Mouse (Mus musculus): Measurements from ENCODE around the gene Vtcn1. TPM values are rescaled to one million over a fixed set of nuclear protein-coding genes. Genes with fewer than 3 reads are reported as not detected.

Gene Vtcn1
- 0.19 and 0.36 TPM in 2 replicates for polyA plus RNA-seq (2012; rRNA removed)

DNA sequence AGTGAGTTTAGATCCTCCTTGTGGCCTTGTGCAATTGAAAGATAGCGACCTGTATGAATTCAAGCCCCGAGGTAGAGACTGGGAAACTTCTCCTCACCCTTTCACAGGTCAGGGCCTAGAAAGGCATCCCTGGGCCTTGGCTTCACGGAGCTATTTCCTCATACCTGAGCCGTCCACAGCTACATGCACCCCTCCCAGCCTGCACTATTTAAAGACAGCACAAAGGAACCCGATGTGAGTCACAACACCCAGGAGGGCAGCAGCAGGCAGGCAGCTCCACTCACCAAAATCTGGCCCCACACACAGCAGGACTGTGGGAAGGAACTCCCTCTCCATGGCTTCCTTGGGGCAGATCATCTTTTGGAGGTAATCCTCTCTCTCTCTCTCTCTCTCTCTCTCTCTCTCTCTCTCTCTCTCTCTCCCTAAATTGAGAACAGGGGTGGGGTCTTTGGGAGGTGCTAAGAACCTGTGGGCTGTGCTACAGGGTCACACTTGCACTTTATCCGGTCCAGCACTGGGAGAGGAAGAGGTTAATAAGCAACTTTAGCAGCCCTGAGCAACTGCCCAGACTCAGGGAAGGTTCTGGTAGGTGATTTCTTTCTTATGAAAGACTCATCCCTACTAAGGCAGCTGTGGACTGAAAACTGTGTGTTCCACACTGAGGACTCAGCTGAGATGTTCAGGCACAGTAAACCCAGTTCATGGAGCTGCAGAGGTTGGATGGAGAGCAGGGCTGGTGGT, at the start of gene Vtcn1:
Gene Vtcn1, plus strand, starts transcription at position 235 of the 741 bp plus-strand sequence.

DNA sequence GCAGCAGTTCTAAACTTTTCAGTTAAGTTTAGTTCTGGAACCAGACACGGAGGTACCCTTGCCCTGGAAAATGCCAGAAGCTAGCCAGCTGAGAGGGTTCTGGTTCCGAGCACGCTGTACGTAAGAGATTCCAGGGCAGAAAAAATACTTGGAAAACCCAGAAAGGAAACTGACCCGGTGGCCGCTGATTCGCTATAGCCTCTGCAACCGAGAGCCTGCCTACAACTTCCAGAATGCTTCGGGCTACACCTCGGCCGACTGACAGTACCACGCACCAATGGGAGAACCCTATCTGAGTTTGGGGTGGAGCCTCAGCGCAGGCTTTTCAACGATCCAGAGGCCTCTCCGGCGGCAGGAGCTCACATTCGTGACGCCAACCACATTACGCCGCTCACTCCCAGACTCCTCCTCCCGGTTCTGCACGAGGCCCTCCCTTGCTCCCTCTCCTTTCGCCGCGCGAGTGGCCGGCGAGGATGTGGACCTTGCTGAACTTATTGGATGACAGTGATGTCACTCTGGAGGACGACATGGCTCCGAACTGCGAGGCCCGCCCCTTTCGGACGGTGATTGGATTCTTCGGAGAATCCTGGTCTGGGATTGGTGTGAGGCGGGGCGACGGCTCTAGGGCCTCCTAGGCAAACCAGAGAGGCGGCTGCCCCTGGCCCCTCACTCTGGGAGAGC, 96.7 kb downstream of the Vtcn1 start, which contains the start of gene Trim45:
Gene Trim45, plus strand, starts transcription at position 378 of the 681 bp plus-strand sequence.

Other genes starting within 250 kb of the Vtcn1 start
- gene Man1a2, start 140.0 kb upstream of the Vtcn1 start, polyA plus RNA-seq (2012; rRNA removed) = 9.5 and 22.9 TPM in 2 replicates
- gene Trim45, start 96.7 kb downstream of the Vtcn1 start, polyA plus RNA-seq (2012; rRNA removed) = 0.89 and 1.1 TPM in 2 replicates
- gene Ttf2, start 144.2 kb downstream of the Vtcn1 start, polyA plus RNA-seq (2012; rRNA removed) = 0.81 and 0.92 TPM in 2 replicates
- gene Cd101, start 204.1 kb downstream of the Vtcn1 start, polyA plus RNA-seq (2012; rRNA removed) = 0.13 and 0.19 TPM in 2 replicates